Mouse (Mus musculus): Measurements from ENCODE around the gene Gclc. TPM values are rescaled to one million over a fixed set of nuclear protein-coding genes. Genes with fewer than 3 reads are reported as not detected.
A peak's percentile ranks its signal among the peaks of the same experiment; 100 is the strongest.

The Gclc gene
- 15.2 and 17.2 TPM in 2 replicates for polyA plus RNA-seq (2015; fragmentation: Nextera tagmentation; extraction: Ambion mirVana)

- Histone ChIP-seq H3K9ac (replicated peaks) (peak within 1 kb of the TSS; percentile 74), H3K9me3 (replicated peaks) (no peaks in the 10 kb centered on the region), H3K27me3 (replicated peaks) (no peaks in the 10 kb centered on the region), H3K27ac (replicated peaks) (peak within 1 kb of the TSS; percentile 83), H3K4me3 (replicated peaks) (peak within 1 kb of the TSS; percentile 75), H3K4me1 (peaks cover 24% of the 10 kb centered on the region), H3K36me3 (no peaks in the 10 kb centered on the region), H3K4me2 (peak within 1 kb of the TSS; percentile 74)
- peak; percentile 88 for ATAC-seq (ENCODE audit: low FRiP score)
- WGBS: 9% methylated on average over 43 of the region's 54 CpGs
Observed at GRCm38 (mm10) chr9:77753853-77754727, at the start of gene Gclc. Gene Gclc (plus strand): TSS chr9:77754535.

GRCm38 (mm10) chr9:77706515-77706914, 47.8 kb upstream of the Gclc start:
- Histone ChIP-seq H3K4me1 (no peaks in the 10 kb centered on the region), H3K36me3 (no peaks in the 10 kb centered on the region), H3K9ac (replicated peaks) (no peak overlapping the region), H3K4me3 (replicated peaks) (no peak overlapping the region), H3K4me2 (no peak overlapping the region), H3K27me3 (replicated peaks) (no peaks in the 10 kb centered on the region), H3K9me3 (replicated peaks) (no peaks in the 10 kb centered on the region), H3K27ac (replicated peaks) (no peak overlapping the region)
- 90% methylated on average over 6 of the region's 6 CpGs for WGBS
- no peak for ATAC-seq (ENCODE audit: low FRiP score)

- H3K4me1 ChIP-seq: no peaks in the 10 kb centered on the region
- no peak overlapping the region for H3K4me2 ChIP-seq
- ATAC-seq (ENCODE audit: low FRiP score): no peak
- H3K27me3 ChIP-seq (replicated peaks): no peaks in the 10 kb centered on the region
- H3K4me3 ChIP-seq (replicated peaks): no peak overlapping the region
- WGBS: 88% methylated on average over 9 of the region's 9 CpGs
- H3K27ac ChIP-seq (replicated peaks): no peak overlapping the region
- H3K36me3 ChIP-seq: no peaks in the 10 kb centered on the region
- no peaks in the 10 kb centered on the region for H3K9me3 ChIP-seq (replicated peaks)
- H3K9ac ChIP-seq (replicated peaks): no peak overlapping the region
Observed at GRCm38 (mm10) chr9:77707433-77708139, 46.7 kb upstream of the Gclc start.

DNA sequence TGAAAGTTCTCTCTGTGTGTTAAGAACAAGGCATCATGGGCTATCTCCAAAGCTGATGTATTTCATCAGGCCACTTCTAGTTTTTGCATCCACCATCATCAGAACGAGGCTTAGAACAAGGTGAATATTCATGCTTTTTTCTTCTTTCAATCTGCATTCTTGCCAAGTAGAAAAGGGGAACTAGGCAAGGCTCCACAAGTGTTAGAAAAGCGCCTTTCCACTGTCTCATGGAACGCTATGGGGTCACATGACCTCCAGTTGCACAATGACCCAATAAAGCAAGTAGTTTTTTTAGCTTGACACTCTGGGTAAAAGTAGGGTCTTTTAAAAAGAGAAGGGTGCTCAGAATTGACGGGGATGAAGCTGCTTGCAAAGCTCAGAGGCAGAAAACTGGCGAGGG, 45.4 kb upstream of the Gclc start:
- Histone ChIP-seq H3K9ac (replicated peaks) (no peak overlapping the region), H3K36me3 (no peaks in the 10 kb centered on the region), H3K9me3 (replicated peaks) (no peaks in the 10 kb centered on the region), H3K4me2 (no peak overlapping the region), H3K27me3 (replicated peaks) (no peaks in the 10 kb centered on the region), H3K4me1 (no peaks in the 10 kb centered on the region), H3K27ac (replicated peaks) (no peak overlapping the region), H3K4me3 (replicated peaks) (no peak overlapping the region)
- 61% methylated on average over 5 of the region's 5 CpGs for WGBS
- ATAC-seq (ENCODE audit: low FRiP score): no peak

DNA sequence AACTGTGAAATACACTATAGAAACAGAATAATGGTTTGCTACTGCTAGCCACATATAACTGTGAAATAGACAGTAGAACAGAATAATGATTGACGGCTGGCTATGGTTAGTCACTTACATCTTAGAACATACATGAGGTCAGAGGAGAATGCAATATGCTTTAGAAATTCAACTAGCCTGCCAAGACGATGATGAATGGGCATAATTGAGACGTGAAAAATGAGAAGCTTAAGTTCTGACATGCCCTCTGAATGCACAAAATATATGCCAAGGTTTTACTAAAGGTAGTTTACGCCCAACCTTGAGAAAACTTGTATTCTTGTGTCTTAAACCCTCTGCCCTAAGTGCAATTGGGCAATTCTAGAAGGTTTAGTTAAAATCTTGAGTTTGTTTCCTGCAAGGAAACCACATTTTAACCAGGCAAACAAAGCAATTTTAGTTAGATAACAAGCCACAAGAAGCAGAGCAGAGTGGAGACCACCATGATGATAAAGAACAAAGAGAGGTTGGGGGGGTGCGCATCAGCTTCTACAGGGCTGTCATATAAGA, 43.2 kb upstream of the Gclc start:
- Histone ChIP-seq H3K4me1 (no peaks in the 10 kb centered on the region), H3K9me3 (replicated peaks) (no peaks in the 10 kb centered on the region), H3K27me3 (replicated peaks) (no peaks in the 10 kb centered on the region), H3K4me3 (replicated peaks) (no peak overlapping the region), H3K4me2 (no peak overlapping the region), H3K27ac (replicated peaks) (no peak overlapping the region), H3K9ac (replicated peaks) (no peak overlapping the region), H3K36me3 (no peaks in the 10 kb centered on the region)
- no peak for ATAC-seq (ENCODE audit: low FRiP score)
- WGBS: 90% methylated on average over 5 of the region's 5 CpGs

GRCm38 (mm10) chr9:77712816-77713215, 41.5 kb upstream of the Gclc start:
- H3K4me2 ChIP-seq: no peak overlapping the region
- no peak for ATAC-seq (ENCODE audit: low FRiP score)
- 75% methylated on average over 3 of the region's 3 CpGs for WGBS
- no peak overlapping the region for H3K4me3 ChIP-seq (replicated peaks)
- H3K27ac ChIP-seq (replicated peaks): no peak overlapping the region
- no peaks in the 10 kb centered on the region for H3K9me3 ChIP-seq (replicated peaks)
- H3K4me1 ChIP-seq: no peaks in the 10 kb centered on the region
- no peaks in the 10 kb centered on the region for H3K36me3 ChIP-seq
- H3K9ac ChIP-seq (replicated peaks): no peak overlapping the region
- H3K27me3 ChIP-seq (replicated peaks): no peaks in the 10 kb centered on the region

GRCm38 (mm10) chr9:77713301-77713700, 41.0 kb upstream of the Gclc start:
- ATAC-seq (ENCODE audit: low FRiP score): no peak
- Histone ChIP-seq H3K27me3 (replicated peaks) (no peaks in the 10 kb centered on the region), H3K4me2 (no peak overlapping the region), H3K36me3 (no peaks in the 10 kb centered on the region), H3K9me3 (replicated peaks) (no peaks in the 10 kb centered on the region), H3K27ac (replicated peaks) (no peak overlapping the region), H3K9ac (replicated peaks) (no peak overlapping the region), H3K4me1 (no peaks in the 10 kb centered on the region), H3K4me3 (replicated peaks) (no peak overlapping the region)
- 91% methylated on average over 5 of the region's 5 CpGs for WGBS

- no peak overlapping the region for H3K4me2 ChIP-seq
- H3K4me3 ChIP-seq (replicated peaks): no peak overlapping the region
- WGBS: 97% methylated on average over 2 of the region's 2 CpGs
- no peak overlapping the region for H3K27ac ChIP-seq (replicated peaks)
- H3K9ac ChIP-seq (replicated peaks): no peak overlapping the region
- H3K9me3 ChIP-seq (replicated peaks): no peaks in the 10 kb centered on the region
- no peaks in the 10 kb centered on the region for H3K36me3 ChIP-seq
- ATAC-seq (ENCODE audit: low FRiP score): no peak
- no peaks in the 10 kb centered on the region; the same call in 1 of the 2 replicates for H3K4me1 ChIP-seq
- no peaks in the 10 kb centered on the region for H3K27me3 ChIP-seq (replicated peaks)
Observed at GRCm38 (mm10) chr9:77715262-77715661, 39.1 kb upstream of the Gclc start.

- Histone ChIP-seq H3K4me3 (replicated peaks) (no peak overlapping the region), H3K9ac (replicated peaks) (no peak overlapping the region), H3K9me3 (replicated peaks) (no peaks in the 10 kb centered on the region), H3K4me2 (no peak overlapping the region), H3K27me3 (replicated peaks) (no peaks in the 10 kb centered on the region), H3K27ac (replicated peaks) (no peak overlapping the region), H3K36me3 (no peaks in the 10 kb centered on the region), H3K4me1 (no peaks in the 10 kb centered on the region; the same call in 1 of the 2 replicates)
- ATAC-seq (ENCODE audit: low FRiP score): no peak
- WGBS: 96% methylated on average over 1 of the region's 1 CpGs
Observed at GRCm38 (mm10) chr9:77716009-77716408, 38.3 kb upstream of the Gclc start.

GRCm38 (mm10) chr9:77717831-77718435, 36.4 kb upstream of the Gclc start:
- ATAC-seq (ENCODE audit: low FRiP score): no peak
- Histone ChIP-seq H3K4me1 (no peaks in the 10 kb centered on the region; the same call in 1 of the 2 replicates), H3K27me3 (replicated peaks) (no peaks in the 10 kb centered on the region), H3K9ac (replicated peaks) (no peak overlapping the region), H3K4me2 (no peak overlapping the region), H3K9me3 (replicated peaks) (no peaks in the 10 kb centered on the region), H3K27ac (replicated peaks) (no peak overlapping the region), H3K4me3 (replicated peaks) (no peak overlapping the region), H3K36me3 (no peaks in the 10 kb centered on the region)
- 62% methylated on average over 5 of the region's 5 CpGs for WGBS

- 80% methylated on average over 8 of the region's 8 CpGs for WGBS
- Histone ChIP-seq H3K27me3 (replicated peaks) (no peaks in the 10 kb centered on the region), H3K9me3 (replicated peaks) (no peaks in the 10 kb centered on the region), H3K4me2 (no peak overlapping the region), H3K27ac (replicated peaks) (no peak overlapping the region), H3K4me3 (replicated peaks) (no peak overlapping the region), H3K9ac (replicated peaks) (no peak overlapping the region), H3K36me3 (no peaks in the 10 kb centered on the region), H3K4me1 (no peaks in the 10 kb centered on the region; the same call in 1 of the 2 replicates)
- ATAC-seq (ENCODE audit: low FRiP score): no peak
Observed at GRCm38 (mm10) chr9:77718816-77719411, 35.4 kb upstream of the Gclc start.

Data from neural tube, embryonic 15.5 days (tissue).